Mouse (Mus musculus) embryonic facial prominence, embryonic 10.5 days (tissue): ENCODE measurements around the gene Noc3l. TPM values are rescaled to one million over a fixed set of nuclear protein-coding genes. Genes with fewer than 3 reads are reported as not detected.

Experiments
- DNase-seq: peaks from one replicate; pipeline ENCODE4 v3.0.0-alpha.2; 2017; ENCODE audit warnings: low spot score
- H3K27ac ChIP-seq: fragments of 300-500 bp; sonication (generic); replicated peaks from 2 replicates; pipeline ENCODE4 v1.5.1; 2016; ENCODE audit warnings: mild to moderate bottlenecking
- H3K27me3 ChIP-seq: fragments of 300-500 bp; sonication (generic); replicated peaks from 2 replicates; pipeline ENCODE4 v1.6.1; 2016; ENCODE audit warnings: low read depth, mild to moderate bottlenecking; ENCODE audit not compliant: poor library complexity, severe bottlenecking
- H3K36me3 ChIP-seq: fragments of 300-500 bp; sonication (generic); replicated peaks from 2 replicates; pipeline ENCODE4 v1.6.1; 2016; ENCODE audit warnings: mild to moderate bottlenecking, moderate library complexity
- H3K4me1 ChIP-seq: fragments of 300-500 bp; sonication (generic); 2 replicates; pipeline ENCODE4 v1.6.1; 2016
- H3K4me3 ChIP-seq: fragments of 300-500 bp; sonication (generic); 2 replicates; pipeline ENCODE4 v1.5.1; 2016; ENCODE audit warnings: mild to moderate bottlenecking, moderate library complexity
- H3K9me3 ChIP-seq: fragments of 300-500 bp; sonication (generic); 2 replicates; pipeline ENCODE4 v1.6.1; 2016; ENCODE audit warnings: mild to moderate bottlenecking
- WGBS: fragments of 180-500 bp; shearing (Covaris S2); methylation state at CpG from one replicate; pipeline ENCODE4 v1.1.7; 2016; 5-methylcytosine and 5-hydroxymethylcytosine counted together
- polyA plus RNA-seq: library from polyadenylated mRNA; unstranded; fragments of >200 nt; fragmentation: Nextera tagmentation; extraction: Ambion mirVana; gene quantifications from 2 replicates; pipeline ENCODE4 v1.2.1, GENCODE M21; 2016

Gene Noc3l
- polyA plus RNA-seq, 1 experiment from 2014 or later, result 11.1 TPM

DNA sequence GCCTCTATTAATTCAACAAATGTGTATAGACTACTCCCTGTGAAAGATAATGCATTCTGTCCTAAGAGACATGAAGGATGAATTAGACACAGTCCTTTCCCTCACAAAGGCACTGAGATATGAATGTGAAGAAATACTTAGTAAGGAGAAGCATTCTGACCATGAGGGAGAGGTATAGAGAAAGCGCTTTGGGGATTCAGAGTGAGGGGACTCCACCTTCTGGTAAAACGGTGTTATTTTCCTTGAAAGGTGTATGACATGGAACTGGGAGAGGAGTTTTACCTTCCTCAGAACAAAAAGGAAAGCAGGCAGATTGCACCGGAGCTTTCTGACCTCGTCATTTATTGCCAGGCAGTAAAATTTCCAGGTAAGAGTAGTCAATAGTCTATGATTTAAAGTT is 68.8 kb downstream of the Noc3l start:
- Histone ChIP-seq H3K9me3 (no peaks in the 10 kb centered on the region), H3K4me3 (no peak overlapping the region), H3K27me3 (no peaks in the 10 kb centered on the region), H3K4me1 (peaks cover 18% of the 10 kb centered on the region), H3K27ac (no peak overlapping the region), H3K36me3 (no peaks in the 10 kb centered on the region)
- WGBS, result 61% methylated on average over 4 of the region's 4 CpGs
- DNase-seq, result no peak

DNA sequence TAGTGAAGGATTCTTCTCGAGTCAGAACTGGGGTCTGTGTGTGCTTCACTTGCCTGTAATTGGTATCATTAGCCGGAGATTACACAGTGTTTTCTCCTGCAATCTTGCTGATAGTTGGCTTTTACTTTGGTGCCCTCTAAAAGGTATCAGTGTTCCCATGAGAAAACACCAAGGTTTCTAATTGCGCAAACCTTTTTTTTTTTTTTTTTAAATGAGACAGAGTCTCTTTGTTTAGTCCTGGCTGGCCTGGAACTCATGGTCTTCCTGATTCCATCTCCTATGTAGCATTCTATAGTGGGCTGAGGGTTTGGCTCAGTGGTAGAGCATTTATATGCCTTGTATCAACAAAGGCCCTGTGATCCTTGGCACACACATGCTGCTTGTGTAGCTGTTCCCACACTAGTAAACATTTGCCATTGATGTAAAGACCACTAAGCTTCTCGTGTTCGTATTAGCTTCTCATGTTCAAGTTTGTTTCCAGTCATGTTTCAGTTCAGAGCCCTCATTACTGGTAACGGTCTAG is 72.5 kb downstream of the Noc3l start:
- WGBS, result 50% methylated on average over 6 of the region's 6 CpGs
- peaks cover 29% of the 10 kb centered on the region for H3K4me1 ChIP-seq

DNA sequence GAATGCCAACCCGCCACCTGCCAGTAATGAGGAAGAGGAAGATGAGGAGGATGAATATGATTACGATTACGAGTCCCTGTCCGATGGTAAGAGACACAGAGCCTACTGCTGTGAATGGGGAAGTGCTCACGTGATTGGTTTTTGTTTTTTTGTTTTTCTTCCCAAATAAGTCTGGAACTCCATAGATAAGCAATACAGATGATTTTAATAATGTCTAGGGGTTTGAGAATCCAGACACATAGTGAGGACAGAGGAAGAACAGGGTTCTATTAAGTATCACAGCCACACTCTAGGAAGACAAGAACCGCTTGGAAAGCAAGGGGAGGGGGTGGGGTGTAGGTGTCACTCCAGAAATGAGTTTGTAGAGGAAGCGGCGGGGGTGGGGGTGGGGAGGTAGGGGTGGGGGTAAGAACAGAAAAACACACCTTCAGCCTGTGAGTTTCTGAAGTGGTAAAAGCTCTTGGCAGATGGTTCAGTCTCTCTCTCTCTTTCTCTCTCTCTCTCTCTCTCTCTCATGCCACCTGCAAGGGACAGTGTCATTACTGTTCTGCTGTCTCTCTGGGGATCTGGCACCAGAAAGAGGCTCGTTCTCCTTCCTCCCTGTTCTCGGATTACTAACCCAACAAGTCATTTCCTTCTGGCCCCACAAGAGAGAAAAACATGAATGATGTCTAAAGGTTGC is 73.1 kb downstream of the Noc3l start:
- Histone ChIP-seq H3K4me3 (no peak overlapping the region), H3K27me3 (no peaks in the 10 kb centered on the region), H3K36me3 (no peaks in the 10 kb centered on the region), H3K9me3 (no peaks in the 10 kb centered on the region), H3K4me1 (peaks cover 29% of the 10 kb centered on the region), H3K27ac (no peak overlapping the region)
- DNase-seq, result peak; percentile 21
- WGBS, result 53% methylated on average over 10 of the region's 10 CpGs

More for the DNA sequence above, 72.5 kb downstream of the Noc3l start:
- Histone ChIP-seq H3K27me3 (no peaks in the 10 kb centered on the region), H3K36me3 (no peaks in the 10 kb centered on the region), H3K4me3 (no peak overlapping the region), H3K27ac (no peak overlapping the region), H3K9me3 (no peaks in the 10 kb centered on the region)
- DNase-seq, result no peak

DNA sequence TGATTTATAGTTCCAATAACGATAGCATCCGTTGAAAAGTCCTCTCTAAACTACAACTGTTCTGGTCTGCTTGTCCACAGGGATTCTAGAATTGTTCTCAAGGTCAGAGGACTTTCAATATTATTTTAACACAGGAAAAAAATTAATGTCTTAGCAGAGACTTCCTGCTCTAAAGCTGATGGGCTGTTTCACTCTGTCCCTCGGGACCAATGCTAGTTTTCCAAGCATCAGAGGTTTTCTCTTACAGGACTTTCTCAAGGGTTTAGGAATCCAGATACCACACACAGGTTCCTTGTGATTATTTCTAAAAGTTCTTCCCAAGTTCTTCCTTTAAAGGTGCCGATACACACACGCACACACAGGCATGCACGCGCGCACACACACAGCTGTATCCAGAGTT is 74.5 kb downstream of the Noc3l start:
- Histone ChIP-seq H3K27me3 (no peaks in the 10 kb centered on the region), H3K4me3 (no peak overlapping the region), H3K4me1 (peaks cover 29% of the 10 kb centered on the region), H3K9me3 (no peaks in the 10 kb centered on the region), H3K36me3 (no peaks in the 10 kb centered on the region), H3K27ac (no peak overlapping the region)
- DNase-seq, result no peak
- 71% methylated on average over 8 of the region's 8 CpGs for WGBS

Other genes starting within 250 kb of the Noc3l start
- gene Tbc1d12, start 17.3 kb upstream of the Noc3l start, polyA plus RNA-seq, result 1.6 and 2.1 TPM in 2 replicates
- 92.5 and 92.9 TPM in 2 replicates for gene Hells, start 111.7 kb upstream of the Noc3l start, polyA plus RNA-seq
- not detected in 2 replicates for gene Cyp2c55, start 187.8 kb upstream of the Noc3l start, polyA plus RNA-seq
- not detected in 2 replicates for gene Cyp2c65, start 241.8 kb upstream of the Noc3l start, polyA plus RNA-seq